Mouse (Mus musculus) urinary bladder, adult 18-20 months (tissue): Measurements from ENCODE around the gene Arnt.
"Not testable (repeated sequence)": the region's sequence is repeated elsewhere in the genome, so short reads cannot be mapped to it uniquely, and the experiment has no call there.

Source experiments
- DNase-seq, 2 experiments: peaks; one replicate each; pipeline ENCODE4 v3.0.0; 2022; ENCODE audit warnings: low spot score in 2 of 2, mixed read lengths in 2 of 2

Arnt gene

GRCm38 (mm10) chr3:95434136-95434982 lies at the start of gene Arnt:
Gene Arnt, plus strand, starts transcription at chr3:95434388.
- peak; percentile 88 to 91 for DNase-seq

GRCm38 (mm10) chr3:95385401-95386075 lies 48.6 kb upstream of the Arnt start:
- DNase-seq = no peak

GRCm38 (mm10) chr3:95394385-95394784 lies 39.8 kb upstream of the Arnt start:
- DNase-seq = peak in 1 of 2 experiments; percentile 11

GRCm38 (mm10) chr3:95402741-95403140 lies 31.4 kb upstream of the Arnt start, which contains the start of gene 4930558C23Rik:
Gene 4930558C23Rik, minus strand, starts transcription at chr3:95402841.
- no peak for DNase-seq

GRCm38 (mm10) chr3:95407728-95408127 lies 26.5 kb upstream of the Arnt start:
- no peak for DNase-seq

GRCm38 (mm10) chr3:95408852-95409251 lies 25.3 kb upstream of the Arnt start:
- no peak for DNase-seq

- no peak for DNase-seq
Observed at GRCm38 (mm10) chr3:95412268-95412667, 21.9 kb upstream of the Arnt start.

- DNase-seq = no peak
Observed at GRCm38 (mm10) chr3:95417866-95418265, 16.3 kb upstream of the Arnt start.

GRCm38 (mm10) chr3:95426476-95426875 lies 7.7 kb upstream of the Arnt start:
- not testable (repeated sequence) for DNase-seq

GRCm38 (mm10) chr3:95427117-95427890 lies 6.9 kb upstream of the Arnt start:
- DNase-seq = not testable (repeated sequence)

- peak in 1 of 2 experiments; percentile 16 for DNase-seq
Observed at GRCm38 (mm10) chr3:95427891-95428238, 6.3 kb upstream of the Arnt start.

- DNase-seq = not testable (repeated sequence)
Observed at GRCm38 (mm10) chr3:95428423-95428822, 5.8 kb upstream of the Arnt start.

- no peak for DNase-seq
Observed at GRCm38 (mm10) chr3:95433301-95433915, 780 bp upstream of the Arnt start.

- DNase-seq = no peak
Observed at GRCm38 (mm10) chr3:95434983-95435370, 789 bp downstream of the Arnt start.

- DNase-seq = no peak
Observed at GRCm38 (mm10) chr3:95435561-95435960, 1.4 kb downstream of the Arnt start.

- not testable (repeated sequence) for DNase-seq
Observed at GRCm38 (mm10) chr3:95438636-95439035, 4.4 kb downstream of the Arnt start.

- no peak for DNase-seq
Observed at GRCm38 (mm10) chr3:95439670-95440069, 5.5 kb downstream of the Arnt start.

- DNase-seq = no peak
Observed at GRCm38 (mm10) chr3:95442406-95443117, 8.4 kb downstream of the Arnt start.

GRCm38 (mm10) chr3:95445311-95445710 lies 11.1 kb downstream of the Arnt start:
- no peak for DNase-seq

GRCm38 (mm10) chr3:95450408-95450807 lies 16.2 kb downstream of the Arnt start:
- peak in 1 of 2 experiments; percentile 8 for DNase-seq

- DNase-seq = no peak
Observed at GRCm38 (mm10) chr3:95450915-95451314, 16.7 kb downstream of the Arnt start.
